Mouse (Mus musculus) CH12.LX (cell line): ENCODE measurements around the gene Pak3. TPM values are rescaled to one million over a fixed set of nuclear protein-coding genes. Genes with fewer than 3 reads are reported as not detected.

ENCODE experiments used
- DNase-seq: peaks from one replicate; pipeline ENCODE4 v3.0.0-alpha.2; 2013; ENCODE audit errors: extremely low read depth
- H3K27ac ChIP-seq: 2 replicates; pipeline ENCODE4 v1.5.1; 2012; ENCODE audit warnings: low read depth, mild to moderate bottlenecking, control low read depth, moderate library complexity; ENCODE audit not compliant: insufficient read depth
- H3K27me3 ChIP-seq: replicated peaks from 2 replicates; pipeline ENCODE3; 2012; ENCODE audit warnings: inconsistent platforms
- H3K36me3 ChIP-seq, 2 experiments: replicated peaks in 1 of 2; 2 replicates each; pipeline versions ENCODE3 to v1.6.1; 2012; ENCODE audit warnings: inconsistent platforms in 1 of 2, low read length in 1 of 2, mild to moderate bottlenecking in 1 of 2, mixed read lengths in 1 of 2, moderate library complexity in 1 of 2; ENCODE audit not compliant: control insufficient read depth in 1 of 2, insufficient read depth in 1 of 2
- H3K4me1 ChIP-seq, 2 experiments: 2 replicates each; pipeline ENCODE4 v1.6.1; 2012; ENCODE audit warnings: inconsistent platforms in 1 of 2, moderate library complexity in 1 of 2; ENCODE audit not compliant: insufficient read depth in 2 of 2, control insufficient read depth in 1 of 2
- H3K4me2 ChIP-seq: 2 replicates; pipeline ENCODE4 v1.6.1; 2012; ENCODE audit warnings: low read depth, mild to moderate bottlenecking, control low read depth; ENCODE audit not compliant: poor library complexity, insufficient read depth, severe bottlenecking
- H3K4me3 ChIP-seq, 3 experiments: fragments of 150-350 bp in 1 of 3; sonication (generic) in 1 of 3; replicated peaks in 1 of 3; 2 replicates each; pipeline versions ENCODE3 to v1.5.1; 2011 to 2012; ENCODE audit warnings: low read depth in 2 of 3, low read length in 2 of 3, mild to moderate bottlenecking in 2 of 3, moderate library complexity in 2 of 3, control low read depth in 1 of 3, improper control_type of control experiment in 1 of 3, inconsistent platforms in 1 of 3, mixed read lengths in 1 of 3; ENCODE audit not compliant: poor library complexity in 1 of 3
- H3K79me2 ChIP-seq: replicated peaks from 2 replicates; pipeline ENCODE4 v1.6.1; 2012; ENCODE audit warnings: mild to moderate bottlenecking, moderate library complexity; ENCODE audit not compliant: control insufficient read depth, poor library complexity, insufficient read depth, severe bottlenecking; ENCODE audit errors: extremely low read depth
- H3K9ac ChIP-seq: 2 replicates; pipeline ENCODE4 v1.6.1; 2012; ENCODE audit warnings: low read depth, mild to moderate bottlenecking, control low read depth, moderate library complexity; ENCODE audit not compliant: insufficient read depth
- H3K9me3 ChIP-seq: replicated peaks from 2 replicates; pipeline ENCODE3; 2012; ENCODE audit warnings: low read length, inconsistent platforms, mixed read lengths
- CHD2 ChIP-seq: IDR thresholded peaks from 2 replicates; pipeline ENCODE4 v1.6.1; 2011; ENCODE audit warnings: low read length, improper control_type of control experiment
- KAT2A ChIP-seq: IDR thresholded peaks from 2 replicates; pipeline ENCODE4 v1.6.1; 2012; ENCODE audit warnings: low read length, improper control_type of control experiment, inconsistent platforms; ENCODE audit not compliant: insufficient replicate concordance
- MAX ChIP-seq: IDR thresholded peaks from 2 replicates; pipeline ENCODE4 v1.6.1; 2011; ENCODE audit warnings: low read length, improper control_type of control experiment
- MEF2A ChIP-seq: IDR thresholded peaks from 2 replicates; pipeline ENCODE4 v1.6.1; 2014; ENCODE audit warnings: low read depth, mild to moderate bottlenecking, inconsistent platforms, low read length, improper control_type of control experiment, borderline replicate concordance
- MYC ChIP-seq: IDR thresholded peaks from 2 replicates; pipeline ENCODE4 v1.6.1; 2011; ENCODE audit warnings: low read depth, mild to moderate bottlenecking, improper control_type of control experiment, low read length
- NRF1 ChIP-seq: IDR thresholded peaks from 2 replicates; pipeline ENCODE4 v1.6.1; 2014; ENCODE audit warnings: low read depth, mild to moderate bottlenecking, inconsistent platforms, low read length, improper control_type of control experiment, moderate library complexity
- RCOR1 ChIP-seq: conservative IDR thresholded peaks from 2 replicates; pipeline ENCODE4 v1.6.1; 2012; ENCODE audit warnings: low read depth, mild to moderate bottlenecking, inconsistent platforms, low read length, improper control_type of control experiment
- SIN3A ChIP-seq: IDR thresholded peaks from 2 replicates; pipeline ENCODE4 v1.6.1; 2012; ENCODE audit warnings: low read length, improper control_type of control experiment, inconsistent platforms
- SMC3 ChIP-seq: IDR thresholded peaks from 2 replicates; pipeline ENCODE4 v1.6.1; 2011; ENCODE audit warnings: low read depth, low read length, improper control_type of control experiment
- TCF12 ChIP-seq: IDR thresholded peaks from 2 replicates; pipeline ENCODE4 v1.6.1; 2014; ENCODE audit warnings: low read depth, mild to moderate bottlenecking, inconsistent platforms, low read length, improper control_type of control experiment
- USF2 ChIP-seq: conservative IDR thresholded peaks from 2 replicates; pipeline ENCODE4 v1.6.1; 2011; ENCODE audit warnings: low read depth, low read length, improper control_type of control experiment
- ZC3H11A ChIP-seq: IDR thresholded peaks from 2 replicates; pipeline ENCODE4 v1.6.1; 2012; ENCODE audit warnings: low read depth, mild to moderate bottlenecking, inconsistent platforms, low read length, improper control_type of control experiment
- ZKSCAN1 ChIP-seq: IDR thresholded peaks from 2 replicates; pipeline ENCODE4 v1.6.1; 2012; ENCODE audit warnings: low read depth, inconsistent platforms, low read length, improper control_type of control experiment, borderline replicate concordance
- ZNF384 ChIP-seq: IDR thresholded peaks from 2 replicates; pipeline ENCODE4 v1.6.1; 2012; ENCODE audit warnings: low read depth, low read length, improper control_type of control experiment, inconsistent platforms
- dilution Hi-C: fragments of 300-500 bp; cut with MboI; formaldehyde crosslinking; loops from 2 replicates; pipeline ENCODE4 v1.14.3; 2020; ENCODE audit warnings: low sequenced_read_pairs; ENCODE audit not compliant: extremely low pct_unique_long_range_greater_than_20kb, extremely low pct_ligation_motif_present
- in situ Hi-C: fragments of 300-500 bp; cut with MboI; formaldehyde crosslinking; loops from 3 replicates; pipeline ENCODE4 v1.14.3; 2019; ENCODE audit warnings: low sequenced_read_pairs, low pct_ligation_motif_present, low pct_unique_long_range_greater_than_20kb, mixed read lengths
- polyA plus RNA-seq: library from polyadenylated mRNA; unstranded; fragments of >175 nt; gene quantifications from 2 replicates; pipeline ENCODE4 v1.2.1, GENCODE M21; 2012; ENCODE audit warnings: low read depth; ENCODE audit not compliant: insufficient read length
- total RNA-seq, 2 experiments: library from RNA; depleted of rRNA; stranded (reverse); fragments of 300-350 nt in 1 of 2; fragments of >200 nt in 1 of 2; gene quantifications; 2 replicates each; pipeline ENCODE4 v1.2.3; 2012 to 2014

Gene Pak3
- total and polyA plus RNA-seq, 3 experiments, result under 0.01 TPM; not detected in 2

- Histone ChIP-seq H3K4me1 (no peaks in the 10 kb centered on the region), H3K27ac (no peak overlapping the region), H3K4me3 (no peak overlapping the region), H3K79me2 (no peaks in the 10 kb centered on the region), H3K36me3 (no peaks in the 10 kb centered on the region), H3K27me3 (no peaks in the 10 kb centered on the region), H3K9ac (no peak overlapping the region), H3K4me2 (no peak overlapping the region), H3K9me3 (no peaks in the 10 kb centered on the region)
- in situ Hi-C loops (no loop called here), dilution Hi-C loops (no loop called here)
- no peak for DNase-seq
- TF ChIP-seq SIN3A, result no peak
- TF ChIP-seq MEF2A, result no peak
- TF ChIP-seq TCF12, result no peak
- no peak for TF ChIP-seq ZNF384
- TF ChIP-seq KAT2A, result no peak
- no peak for TF ChIP-seq ZC3H11A
- TF ChIP-seq MYC, result no peak
- TF ChIP-seq USF2, result no peak
Measured at GRCm38 (mm10) chrX:143643936-143644335, 125.5 kb downstream of the Pak3 start.

GRCm38 (mm10) chrX:143644807-143645206 is 126.4 kb downstream of the Pak3 start:
- TF ChIP-seq ZKSCAN1, result no peak
- no peak for TF ChIP-seq MAX
- no peak for TF ChIP-seq RCOR1
- TF ChIP-seq SIN3A, result no peak
- TF ChIP-seq CHD2, result no peak
- TF ChIP-seq NRF1, result no peak
- TF ChIP-seq SMC3, result no peak
- in situ Hi-C loops (no loop called here), dilution Hi-C loops (no loop called here)
- Histone ChIP-seq H3K9ac (no peak overlapping the region), H3K27me3 (no peaks in the 10 kb centered on the region), H3K9me3 (no peaks in the 10 kb centered on the region), H3K4me3 (no peak overlapping the region), H3K79me2 (no peaks in the 10 kb centered on the region), H3K4me2 (no peak overlapping the region), H3K36me3 (no peaks in the 10 kb centered on the region), H3K27ac (no peak overlapping the region), H3K4me1 (no peaks in the 10 kb centered on the region)
- DNase-seq, result no peak
